Mouse (Mus musculus) heart, postnatal 25 days (tissue): ENCODE measurements around the gene Ptprn. TPM values are rescaled to one million over a fixed set of nuclear protein-coding genes. Genes with fewer than 3 reads are reported as not detected.

Experiments
- DNase-seq: peaks from one replicate; pipeline ENCODE4 v3.0.0; 2022; ENCODE audit warnings: low spot score
- intact Hi-C: fragments of 180-260 bp; cut with DNase I; formaldehyde crosslinking; loops from one replicate; pipeline ENCODE4 v1.15.1; 2025
- total RNA-seq, 2 experiments: library from RNA; stranded (reverse); gene quantifications; 2 replicates each; pipeline ENCODE4 v1.2.3; 2021

Gene Ptprn
- total RNA-seq, 2 experiments from 2014 or later, result 0.86 to 0.92 TPM

- intact Hi-C loops, result no loop called here
- no peak for DNase-seq
Observed at GRCm38 (mm10) chr1:75230335-75230994, 33.8 kb downstream of the Ptprn start.

GRCm38 (mm10) chr1:75229158-75229557 is 35.1 kb downstream of the Ptprn start:
- no peak for DNase-seq
- intact Hi-C loops, result no loop called here

DNA sequence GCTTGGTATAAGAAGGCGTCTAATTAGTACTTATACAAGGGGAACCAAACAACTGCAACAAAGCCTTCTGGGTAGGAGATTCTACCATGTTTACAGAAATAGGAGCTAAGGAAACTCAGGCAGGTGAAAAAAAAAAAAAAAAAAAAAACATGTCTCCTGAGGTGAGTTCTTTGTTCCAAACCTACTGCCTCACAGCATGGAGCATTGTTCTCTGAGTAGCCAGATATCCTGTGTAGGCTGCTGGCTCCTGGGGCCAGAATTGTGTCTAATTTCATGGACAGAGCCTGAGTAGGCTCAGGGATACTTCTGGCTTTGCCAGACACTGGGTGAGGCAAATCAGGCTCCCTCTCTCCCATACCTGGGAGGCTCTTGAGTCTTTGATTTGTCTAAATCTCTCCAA is 36.6 kb downstream of the Ptprn start:
- intact Hi-C loops, result no loop called here
- no peak for DNase-seq

- no peak for DNase-seq
- intact Hi-C loops, result no loop called here
Observed at GRCm38 (mm10) chr1:75226138-75226537, 38.2 kb downstream of the Ptprn start.

- intact Hi-C loops, result no loop called here
Observed at GRCm38 (mm10) chr1:75225473-75225872, 38.8 kb downstream of the Ptprn start.

DNA sequence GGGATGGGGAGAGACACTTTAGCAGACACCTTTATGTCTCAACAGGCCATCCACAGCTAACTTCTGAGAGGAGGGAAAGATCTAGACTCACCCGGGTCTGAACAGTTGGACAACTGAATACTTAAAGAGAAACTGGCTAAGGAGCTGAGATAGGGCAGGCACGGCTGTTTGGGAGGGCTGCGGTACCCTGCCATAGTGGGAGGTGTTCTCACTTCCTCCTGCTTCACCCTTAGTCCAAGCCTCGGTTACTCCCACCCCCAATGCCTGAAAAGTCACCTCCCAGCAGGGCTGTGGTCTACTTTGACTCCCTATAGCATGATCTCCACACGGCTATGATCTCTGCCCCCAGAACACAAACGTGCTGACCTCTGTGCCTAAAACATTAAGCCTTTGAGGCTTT is 40.8 kb downstream of the Ptprn start:
- intact Hi-C loops, result no loop called here
- DNase-seq, result no peak

More at GRCm38 (mm10) chr1:75225473-75225872, 38.8 kb downstream of the Ptprn start:
- DNase-seq, result no peak

- intact Hi-C loops, result no loop called here
- no peak for DNase-seq
Observed at GRCm38 (mm10) chr1:75222926-75223325, 41.4 kb downstream of the Ptprn start.

DNA sequence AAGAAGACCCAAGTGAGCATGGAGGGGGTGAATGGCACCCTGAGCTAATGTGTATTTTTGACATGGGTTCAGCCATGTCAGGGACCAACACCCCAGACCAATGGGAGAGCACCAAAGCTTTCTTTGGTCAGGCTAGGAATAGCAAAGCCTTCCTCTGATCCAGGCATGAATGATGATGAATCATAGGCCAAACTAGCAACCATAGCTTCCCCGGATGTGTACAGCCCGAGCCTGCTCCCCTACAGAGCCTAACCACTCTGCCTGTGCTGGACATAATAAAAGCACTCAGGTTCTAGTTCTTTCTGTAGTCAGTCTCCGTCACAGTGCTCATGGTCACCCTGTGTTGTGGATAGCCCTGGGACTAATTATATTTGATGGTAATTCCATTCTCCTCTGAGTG is 42.8 kb downstream of the Ptprn start:
- intact Hi-C loops, result no loop called here

GRCm38 (mm10) chr1:75219531-75219930 is 44.8 kb downstream of the Ptprn start, which contains the start of gene Tuba4a:
TSS of gene Tuba4a (minus strand) at chr1:75219865.
- no peak for DNase-seq
- intact Hi-C loops, result loop anchor here (2.0 kb wide), 1 partner anchor 13 kb away; the partner anchor contains the start of gene A630095N17Rik

More for the DNA sequence above, 42.8 kb downstream of the Ptprn start:
- DNase-seq, result no peak

- intact Hi-C loops, result loop anchor here (2.0 kb wide), 1 partner anchor 14 kb away; the partner anchor contains the start of gene A630095N17Rik
- peak; percentile 69 for DNase-seq
Observed at GRCm38 (mm10) chr1:75219078-75219477, 45.2 kb downstream of the Ptprn start.

DNA sequence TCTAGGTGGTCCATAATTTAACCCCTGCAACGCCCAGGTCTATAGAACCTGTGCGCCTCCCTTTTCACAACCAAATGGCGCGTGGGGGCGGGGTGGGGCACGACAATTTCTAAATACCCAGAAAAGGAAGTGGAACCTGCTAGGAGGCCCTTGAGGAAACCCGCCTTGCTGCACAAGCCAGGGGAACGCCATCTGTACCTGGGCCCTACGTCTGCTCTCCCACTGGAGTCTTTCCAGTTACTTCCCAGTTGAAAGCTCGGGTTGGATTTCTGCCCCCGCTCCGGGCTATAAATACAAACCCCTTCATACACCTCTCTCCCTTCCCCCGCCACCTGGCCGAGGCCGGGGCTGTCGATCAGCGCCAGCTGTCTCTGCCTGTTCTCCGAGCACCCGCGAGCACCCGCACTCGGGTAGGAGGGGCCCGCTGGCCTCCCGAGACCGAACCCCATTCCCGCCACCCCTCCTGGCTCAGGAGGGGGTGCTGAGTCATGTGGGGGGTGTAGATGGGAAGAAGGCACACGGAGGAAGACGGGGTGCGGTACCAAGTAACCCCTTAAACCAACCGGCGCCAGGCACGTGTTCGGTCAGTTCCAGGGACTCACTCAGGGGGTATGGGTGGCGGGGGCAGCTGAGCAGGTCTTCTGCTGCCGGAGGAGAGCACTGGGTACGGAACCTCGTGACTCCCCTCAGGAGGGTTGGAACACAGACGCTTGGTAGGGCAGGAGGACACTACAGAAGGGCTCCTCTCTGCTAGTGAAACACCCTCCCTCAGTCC is 45.9 kb downstream of the Ptprn start:
- peak; percentile 28 for DNase-seq
- intact Hi-C loops, result loop anchor here (2.0 kb wide), 1 partner anchor 14 kb away; the partner anchor contains the start of gene A630095N17Rik

- intact Hi-C loops, result loop anchor here (2.0 kb wide), 1 partner anchor 15 kb away; the partner anchor contains the start of gene A630095N17Rik
- no peak for DNase-seq
Observed at GRCm38 (mm10) chr1:75217893-75218226, 46.4 kb downstream of the Ptprn start.

DNA sequence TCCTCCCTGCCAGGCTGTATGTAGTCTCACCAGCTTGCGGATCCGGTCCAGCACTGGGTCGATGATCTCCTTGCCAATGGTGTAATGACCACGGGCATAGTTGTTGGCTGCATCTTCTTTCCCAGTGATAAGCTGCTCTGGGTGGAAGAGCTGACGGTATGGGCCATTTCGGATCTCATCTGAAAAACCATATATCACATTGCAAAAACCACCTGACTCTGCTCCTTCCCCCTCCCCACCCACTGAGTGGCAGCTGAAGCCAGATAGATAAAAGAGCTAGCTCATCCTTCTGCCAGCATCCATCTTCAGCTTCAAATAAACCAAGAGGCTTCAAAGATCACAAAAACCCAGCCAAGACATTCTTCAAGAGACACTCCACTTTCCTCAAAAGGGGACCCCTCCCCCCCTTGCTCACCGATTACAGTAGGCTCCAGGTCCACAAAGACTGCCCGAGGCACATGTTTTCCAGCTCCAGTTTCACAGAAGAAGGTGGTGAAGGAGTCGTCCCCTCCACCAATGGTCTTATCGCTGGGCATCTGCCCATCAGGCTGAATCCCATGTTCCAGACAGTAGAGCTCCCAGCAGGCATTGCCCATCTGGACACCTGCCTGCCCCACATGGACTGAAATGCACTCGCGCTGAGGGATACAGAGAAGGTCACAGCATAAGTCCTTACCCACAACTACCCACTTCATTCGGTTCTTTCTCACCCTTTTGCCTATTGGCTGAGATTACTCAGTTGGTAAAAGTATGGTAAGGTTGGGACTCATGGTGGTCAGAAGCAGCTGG is 47.3 kb downstream of the Ptprn start:
- intact Hi-C loops, result no loop called here
- peak; percentile 28 for DNase-seq

GRCm38 (mm10) chr1:75215785-75216184 is 48.5 kb downstream of the Ptprn start:
- intact Hi-C loops, result no loop called here
- DNase-seq, result no peak

DNA sequence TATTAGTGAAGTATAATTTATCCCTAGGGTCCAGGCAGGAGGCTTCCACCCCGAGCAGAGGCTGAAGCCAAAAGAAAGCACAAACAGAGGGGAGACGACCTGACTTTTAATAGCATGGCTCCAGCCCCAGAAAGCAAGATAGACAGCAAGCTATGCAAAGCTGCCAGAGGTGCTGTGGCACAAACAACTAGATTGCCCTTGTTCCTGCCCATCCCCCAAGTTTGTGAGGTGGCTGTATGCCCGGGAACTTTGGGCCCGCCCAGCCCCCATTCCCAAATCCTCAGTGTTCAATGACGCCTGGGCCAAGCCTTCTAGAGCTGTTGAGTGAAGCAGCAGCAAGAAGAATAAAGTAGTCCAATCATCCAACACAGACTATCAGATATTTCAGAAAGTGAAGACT is 49.4 kb downstream of the Ptprn start:
- intact Hi-C loops, result no loop called here
- DNase-seq, result peak; percentile 38

GRCm38 (mm10) chr1:75214442-75214841 is 49.9 kb downstream of the Ptprn start:
- intact Hi-C loops, result no loop called here
- DNase-seq, result no peak

- no peak for DNase-seq
- intact Hi-C loops, result no loop called here
Observed at GRCm38 (mm10) chr1:75213096-75213495, 51.2 kb downstream of the Ptprn start.

- intact Hi-C loops, result no loop called here
- no peak for DNase-seq
Observed at GRCm38 (mm10) chr1:75212542-75212941, 51.8 kb downstream of the Ptprn start.

- no peak for DNase-seq
- intact Hi-C loops, result loop anchor here (2.0 kb wide), 1 partner anchor 40 kb away; no protein-coding TSS in a partner anchor
Observed at GRCm38 (mm10) chr1:75211141-75211708, 53.1 kb downstream of the Ptprn start.
